Mouse (Mus musculus) 3134 (cell line): Measurements from ENCODE around the gene Kcnt1.

Experiments
- DNase-seq: peaks from one replicate; pipeline ENCODE4 v3.0.0-alpha.2; 2011; ENCODE audit warnings: low spot score; ENCODE audit not compliant: insufficient read length; ENCODE audit errors: extremely low read depth

The Kcnt1 gene

DNA sequence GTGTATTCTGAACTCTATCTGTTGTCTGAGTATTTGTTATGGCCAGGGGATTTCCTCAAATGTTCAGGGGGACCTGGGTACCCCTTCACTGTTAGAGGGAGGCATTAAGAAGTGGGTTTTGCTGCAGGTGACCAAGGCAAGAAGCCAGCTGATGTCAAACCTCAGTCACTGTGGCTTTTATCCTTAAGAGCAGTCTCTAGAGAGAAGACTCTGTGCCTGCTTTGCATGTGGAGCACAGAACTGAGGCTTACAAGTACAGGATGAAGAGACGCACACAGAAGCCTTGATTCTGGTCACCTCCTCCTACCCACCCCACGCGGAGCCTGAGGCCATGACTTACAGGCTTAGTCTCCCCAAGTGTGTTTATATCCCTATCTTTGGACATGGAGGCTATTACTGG, 85.8 kb downstream of the Kcnt1 start:
- no peak for DNase-seq
